Mouse (Mus musculus) Patski (cell line): ENCODE results near the gene Ulk4. TPM values are rescaled to one million over a fixed set of nuclear protein-coding genes. Genes with fewer than 3 reads are reported as not detected.
A peak's percentile ranks its signal among the peaks of the same experiment; 100 is the strongest.
"Not testable (repeated sequence)": the region's sequence is repeated elsewhere in the genome, so short reads cannot be mapped to it uniquely, and the experiment has no call there.

ENCODE experiments used
- ATAC-seq: fragments of 100-300 bp; one replicate; pipeline ENCODE4 v1.8.0; 2021
- CTCF ChIA-PET: fragments of 350-600 bp; sonication (Branson Sonifier 250); formaldehyde crosslinking; loops from one replicate; lab custom pipeline; 2022; ENCODE audit warnings: inconsistent platforms; lab: Charles Lee
- POLR2A ChIA-PET: fragments of 350-600 bp; sonication (Branson Sonifier 250); formaldehyde crosslinking; loops from one replicate; lab custom pipeline; 2022; ENCODE audit warnings: antibody characterized with exemption, inconsistent platforms; lab: Charles Lee
- DNase-seq: peaks from one replicate; pipeline ENCODE4 v3.0.0-alpha.2; 2011; ENCODE audit warnings: low read depth, low spot score
- H3K27me3 ChIP-seq: fragments of 371-371 bp; one replicate; pipeline ENCODE4 v1.5.1; 2021
- CTCF ChIP-seq: fragments of 100-300 bp; IDR thresholded peaks from one replicate; pipeline ENCODE4 v1.5.1; 2021
- in situ Hi-C: fragments of 300-500 bp; cut with MboI; formaldehyde crosslinking; loops from 3 replicates; pipeline ENCODE4 v1.11.1; 2018; ENCODE audit warnings: low pct_unique_long_range_greater_than_20kb, mixed read lengths
- polyA plus RNA-seq: library from polyadenylated mRNA; unstranded; gene quantifications from one replicate; pipeline ENCODE4 v1.2.3, GENCODE M21; 2021

Gene Ulk4
- polyA plus RNA-seq, 1 experiment from 2014 or later, result 6.2 TPM

GRCm38 (mm10) chr9:121254761-121255160 is 22.2 kb downstream of the Ulk4 start:
- no peak for TF ChIP-seq CTCF
- in situ Hi-C loops, result loop anchor here (10.0 kb wide), 3 partner anchors 120 to 350 kb away; no protein-coding TSS in a partner anchor
- H3K27me3 ChIP-seq, result no peaks in the 10 kb centered on the region
- ATAC-seq (no peak), DNase-seq (no peak)
- CTCF ChIA-PET, result no interaction called here
- POLR2A ChIA-PET, result no interaction called here

DNA sequence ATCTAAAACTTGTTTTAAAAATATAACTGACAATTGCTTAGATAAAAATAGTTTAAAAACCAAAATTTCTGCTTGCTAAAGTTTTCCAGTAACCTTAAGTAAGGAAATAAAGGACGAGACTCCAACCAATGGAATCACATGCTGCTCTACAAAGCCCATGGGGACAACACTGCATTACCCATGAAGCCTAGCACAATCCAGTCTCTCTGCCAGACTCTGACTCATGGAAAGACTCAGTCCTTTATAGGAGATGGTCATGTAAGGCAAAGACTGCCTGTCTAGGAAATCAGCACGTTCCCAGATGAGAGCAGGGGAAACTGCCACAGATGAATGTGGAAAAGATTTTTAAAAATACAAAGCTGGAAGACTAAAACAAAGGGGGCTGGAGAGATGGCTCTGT is 23.0 kb downstream of the Ulk4 start:
- H3K27me3 ChIP-seq, result no peaks in the 10 kb centered on the region
- in situ Hi-C loops, result loop anchor here (10.0 kb wide), 3 partner anchors 121 to 351 kb away; no protein-coding TSS in a partner anchor
- DNase-seq (no peak), ATAC-seq (no peak)
- ChIA-PET CTCF (no interaction called here), POLR2A (no interaction called here)
- no peak for TF ChIP-seq CTCF

DNA sequence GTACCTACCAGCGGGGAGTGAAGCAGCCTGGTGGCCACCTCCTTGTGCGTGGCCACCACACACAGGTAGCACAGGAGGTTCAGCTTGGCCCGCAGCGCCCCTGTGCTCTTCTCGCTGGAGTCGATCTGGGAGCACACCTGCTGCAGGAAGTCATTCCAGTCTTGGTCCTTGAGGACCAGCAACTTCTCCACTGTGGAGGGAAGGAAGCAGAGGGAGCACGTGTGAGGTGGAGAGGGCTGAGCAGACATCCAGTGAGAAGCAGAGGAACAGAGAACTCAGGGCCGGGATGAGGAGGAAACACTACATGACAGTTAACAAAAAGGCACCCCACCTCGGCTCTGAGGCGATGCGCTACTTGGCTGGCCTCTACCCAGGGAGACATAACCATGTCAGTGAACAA is 26.1 kb downstream of the Ulk4 start:
- DNase-seq (no peak), ATAC-seq (no peak)
- POLR2A ChIA-PET, result no interaction called here
- TF ChIP-seq CTCF, result no peak
- CTCF ChIA-PET, result interaction anchor here (1.2 kb wide), 1 partner anchor 200 kb away, joined by 3 read pairs; no protein-coding TSS in a partner anchor
- in situ Hi-C loops, result loop anchor here (10.0 kb wide), 3 partner anchors 124 to 354 kb away; no protein-coding TSS in a partner anchor
- H3K27me3 ChIP-seq, result no peaks in the 10 kb centered on the region

DNA sequence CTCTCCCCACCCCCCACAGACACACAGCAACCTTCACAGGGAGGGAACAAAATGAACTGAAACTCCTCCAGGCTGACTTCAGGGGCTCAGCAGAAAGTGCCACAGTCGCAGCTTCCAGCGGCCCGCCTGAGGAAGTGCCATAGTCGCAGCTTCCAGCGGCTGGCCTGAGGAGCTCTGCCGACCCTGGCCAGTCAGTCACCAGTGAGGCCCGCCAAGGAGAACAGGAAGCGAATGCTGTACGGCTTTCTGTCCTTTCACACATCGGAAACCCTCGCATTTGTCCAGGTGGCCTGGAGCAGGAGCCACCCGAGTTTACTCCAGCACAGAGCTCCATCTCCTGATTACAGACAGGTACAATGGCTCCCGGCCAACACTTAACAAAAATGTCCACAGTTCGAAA is 27.2 kb downstream of the Ulk4 start:
- TF ChIP-seq CTCF, result no peak
- H3K27me3 ChIP-seq, result no peaks in the 10 kb centered on the region
- in situ Hi-C loops, result loop anchor here (10.0 kb wide), 8 partner anchors 55 to 745 kb away; no protein-coding TSS in a partner anchor
- ChIA-PET POLR2A (no interaction called here), CTCF (no interaction called here)
- no peak for ATAC-seq
- DNase-seq, result no peak

GRCm38 (mm10) chr9:121247956-121248775 is 28.8 kb downstream of the Ulk4 start:
- ChIA-PET POLR2A (no interaction called here), CTCF (interaction anchor here (1.0 to 1.9 kb wide), 2 partner anchors 126 to 130 kb away, joined by 3 to 5 read pairs; no protein-coding TSS in a partner anchor)
- ATAC-seq (peak; percentile 26), DNase-seq (peak; percentile 28)
- in situ Hi-C loops, result loop anchor here (10.0 kb wide), 5 partner anchors 53 to 743 kb away; no protein-coding TSS in a partner anchor
- no peaks in the 10 kb centered on the region for H3K27me3 ChIP-seq
- no peak for TF ChIP-seq CTCF

- in situ Hi-C loops, result loop anchor here (10.0 kb wide), 5 partner anchors 52 to 742 kb away; no protein-coding TSS in a partner anchor
- CTCF ChIA-PET, result interaction anchor here (1.9 kb wide), 1 partner anchor 127 kb away, joined by 5 read pairs; no protein-coding TSS in a partner anchor
- no peaks in the 10 kb centered on the region for H3K27me3 ChIP-seq
- TF ChIP-seq CTCF, result no peak
- no peak for ATAC-seq
- no peak for DNase-seq
- POLR2A ChIA-PET, result no interaction called here
Measured at GRCm38 (mm10) chr9:121247047-121247446, 29.9 kb downstream of the Ulk4 start.

- ChIA-PET CTCF (no interaction called here), POLR2A (no interaction called here)
- DNase-seq, result no peak
- in situ Hi-C loops, result loop anchor here (10.0 kb wide), 5 partner anchors 48 to 738 kb away; no protein-coding TSS in a partner anchor
- ATAC-seq, result no peak
- no peaks in the 10 kb centered on the region for H3K27me3 ChIP-seq
- TF ChIP-seq CTCF, result no peak
Measured at GRCm38 (mm10) chr9:121242331-121242730, 34.7 kb downstream of the Ulk4 start.

GRCm38 (mm10) chr9:121241806-121242205 is 35.2 kb downstream of the Ulk4 start:
- TF ChIP-seq CTCF, result no peak
- H3K27me3 ChIP-seq, result no peaks in the 10 kb centered on the region
- ATAC-seq (no peak), DNase-seq (no peak)
- ChIA-PET CTCF (no interaction called here), POLR2A (no interaction called here)
- in situ Hi-C loops, result loop anchor here (10.0 kb wide), 5 partner anchors 47 to 737 kb away; no protein-coding TSS in a partner anchor

DNA sequence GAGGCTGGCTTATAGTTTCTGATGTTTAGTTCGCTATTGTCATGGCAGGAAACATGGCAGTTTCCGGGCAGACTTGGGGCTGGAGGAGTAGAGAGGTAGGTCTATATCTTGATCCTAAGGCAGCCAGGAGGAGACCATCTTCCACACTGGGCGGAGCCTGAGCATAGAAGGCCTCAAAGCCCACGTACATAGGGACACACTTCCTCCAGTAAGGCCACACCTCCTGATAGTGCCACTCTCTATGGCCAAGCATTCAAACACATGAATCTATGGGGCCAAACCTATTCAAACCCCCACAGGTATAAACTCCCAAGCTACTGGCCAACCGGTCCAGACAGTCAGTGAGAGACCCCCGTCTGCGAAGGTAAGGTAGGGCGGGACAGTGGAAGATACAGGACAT is 35.6 kb downstream of the Ulk4 start:
- POLR2A ChIA-PET, result no interaction called here
- DNase-seq, result no peak
- in situ Hi-C loops, result loop anchor here (10.0 kb wide), 5 partner anchors 47 to 737 kb away; no protein-coding TSS in a partner anchor
- ATAC-seq, result no peak
- CTCF ChIA-PET, result interaction anchor here (1.1 to 1.4 kb wide), 2 partner anchors 26 to 642 kb away, joined by 4 to 5 read pairs; no protein-coding TSS in a partner anchor
- no peaks in the 10 kb centered on the region for H3K27me3 ChIP-seq
- no peak for TF ChIP-seq CTCF

DNA sequence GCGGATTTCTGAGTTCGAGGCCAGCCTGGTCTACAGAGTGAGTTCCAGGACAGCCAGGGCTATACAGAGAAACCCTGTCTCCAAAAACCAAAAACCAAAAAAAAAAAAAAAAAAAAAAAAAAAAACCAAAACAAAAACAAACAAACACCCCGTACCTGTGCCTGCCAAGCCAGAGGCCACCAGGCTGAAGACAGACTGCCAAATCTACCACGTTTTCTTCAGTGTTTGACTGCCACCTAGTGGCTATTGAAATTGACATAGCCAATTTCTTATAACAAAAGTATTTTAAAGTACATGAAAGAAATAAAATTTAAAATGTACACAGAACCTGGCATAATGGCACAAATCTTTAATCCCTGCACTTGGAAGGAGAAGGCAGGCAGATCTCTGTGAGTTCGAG is 36.8 kb downstream of the Ulk4 start:
- not testable (repeated sequence) for ATAC-seq, H3K27me3 ChIP-seq
- ChIA-PET CTCF (interaction anchor here (0.8 to 1.4 kb wide), 4 partner anchors 21 to 641 kb away, joined by 3 to 5 read pairs (median 4); no protein-coding TSS in a partner anchor), POLR2A (interaction anchor here (0.6 kb wide), 1 partner anchor 694 kb away, joined by 3 read pairs; no protein-coding TSS in a partner anchor)
- in situ Hi-C loops, result loop anchor here (10.0 kb wide), 5 partner anchors 45 to 735 kb away; no protein-coding TSS in a partner anchor
- DNase-seq, result peak; percentile 20

DNA sequence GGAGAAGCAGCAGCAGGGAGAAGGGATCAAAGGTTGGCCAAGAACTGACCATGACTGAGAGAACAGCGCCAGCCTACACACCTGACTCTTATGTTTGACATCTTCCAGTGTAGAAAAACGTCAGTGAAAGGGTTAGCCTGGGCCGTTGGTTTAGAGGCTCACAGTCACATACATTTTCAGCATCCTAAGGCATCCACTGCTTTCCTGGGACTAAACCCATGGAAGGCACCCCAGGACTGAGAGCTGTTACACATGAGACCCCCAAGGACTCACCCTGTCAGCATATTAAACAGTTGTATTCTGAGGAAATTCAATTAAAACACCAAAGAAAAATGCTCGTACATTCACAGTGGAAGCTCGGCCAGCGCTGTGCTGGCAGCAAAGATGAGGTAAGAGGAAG is 37.4 kb downstream of the Ulk4 start:
- POLR2A ChIA-PET, result no interaction called here
- DNase-seq (no peak), ATAC-seq (no peak)
- no peaks in the 10 kb centered on the region for H3K27me3 ChIP-seq
- CTCF ChIA-PET, result interaction anchor here (1.0 kb wide), 1 partner anchor 116 kb away, joined by 3 read pairs; no protein-coding TSS in a partner anchor
- no peak for TF ChIP-seq CTCF
- in situ Hi-C loops, result no loop called here
